Mouse (Mus musculus) liver, embryonic 15.5 days (tissue): ENCODE results near the gene Ldlrad3. TPM values are rescaled to one million over a fixed set of nuclear protein-coding genes. Genes with fewer than 3 reads are reported as not detected.

Experiments
- ATAC-seq: fragments of 200-750 bp; cut with Nextera tagmentation; 2 replicates; pipeline ENCODE4 v1.8.0; 2017; ENCODE audit warnings: moderate number of reproducible peaks, mild to moderate bottlenecking, moderate library complexity; ENCODE audit not compliant: insufficient read depth
- H3K27ac ChIP-seq: fragments of 300-500 bp; sonication (generic); replicated peaks from 2 replicates; pipeline ENCODE4 v1.5.1; 2015; ENCODE audit warnings: mild to moderate bottlenecking, inconsistent platforms
- H3K27me3 ChIP-seq: fragments of 300-500 bp; sonication (generic); 2 replicates; pipeline ENCODE4 v1.6.1; 2015; ENCODE audit warnings: mild to moderate bottlenecking, inconsistent platforms
- H3K36me3 ChIP-seq: fragments of 300-500 bp; sonication (generic); replicated peaks from 2 replicates; pipeline ENCODE4 v1.6.1; 2015; ENCODE audit warnings: moderate library complexity, mild to moderate bottlenecking, inconsistent platforms
- H3K4me1 ChIP-seq: fragments of 300-500 bp; sonication (generic); replicated peaks from 2 replicates; pipeline ENCODE4 v1.6.1; 2015; ENCODE audit warnings: inconsistent platforms
- H3K4me2 ChIP-seq: fragments of 300-500 bp; sonication (generic); 2 replicates; pipeline ENCODE4 v1.6.1; 2015; ENCODE audit warnings: moderate library complexity, mild to moderate bottlenecking, inconsistent platforms
- H3K4me3 ChIP-seq: fragments of 300-500 bp; sonication (generic); replicated peaks from 2 replicates; pipeline ENCODE4 v1.5.1; 2015; ENCODE audit warnings: mild to moderate bottlenecking, inconsistent platforms
- H3K9ac ChIP-seq: fragments of 300-500 bp; sonication (generic); 2 replicates; pipeline ENCODE4 v1.6.1; 2015; ENCODE audit warnings: moderate library complexity, mild to moderate bottlenecking, inconsistent platforms
- H3K9me3 ChIP-seq: fragments of 300-500 bp; sonication (generic); replicated peaks from 2 replicates; pipeline ENCODE4 v1.6.1; 2016; ENCODE audit warnings: inconsistent platforms
- WGBS: fragments of 180-500 bp; shearing (Covaris S2); methylation state at CpG from one replicate; pipeline ENCODE4 v1.1.7; 2015; ENCODE audit warnings: mixed read lengths; ENCODE audit not compliant: insufficient replicate concordance; 5-methylcytosine and 5-hydroxymethylcytosine counted together
- polyA plus RNA-seq: library from polyadenylated mRNA; unstranded; fragments of >200 nt; fragmentation: Nextera tagmentation; extraction: Ambion mirVana; gene quantifications from 2 replicates; pipeline ENCODE4 v1.2.1, GENCODE M21; 2015

The Ldlrad3 gene
- polyA plus RNA-seq, 1 experiment from 2014 or later, result 4.8 TPM

DNA sequence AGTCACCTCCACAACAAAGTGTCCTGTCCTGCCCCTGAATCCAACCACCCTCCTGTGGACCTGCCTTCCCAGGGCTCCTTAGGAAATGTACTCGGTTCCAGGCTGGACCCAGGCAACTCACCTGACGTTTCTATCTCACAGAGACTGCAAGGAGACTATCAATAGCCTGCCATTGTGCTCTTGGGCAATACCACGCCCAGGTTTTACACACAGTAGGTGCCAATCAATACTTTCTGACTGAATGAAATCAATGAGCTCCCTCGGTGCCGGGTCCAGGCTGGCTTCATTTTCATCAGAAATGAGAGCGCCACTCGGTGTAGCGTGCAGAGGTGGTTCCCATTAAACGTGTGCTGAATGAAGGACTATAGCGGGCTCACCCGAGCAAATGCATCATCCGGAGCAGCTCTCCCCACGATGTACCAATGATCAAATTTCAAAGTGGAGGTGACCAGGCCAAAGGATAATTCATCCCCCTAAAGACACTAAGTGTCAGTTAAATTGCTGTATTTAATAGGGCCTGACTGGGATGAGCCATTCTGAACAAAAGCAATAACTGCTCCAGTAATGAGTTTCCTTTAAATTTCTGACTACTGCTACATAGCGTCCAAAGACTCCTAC lies 43.4 kb downstream of the Ldlrad3 start:
- H3K4me1 ChIP-seq, result peaks cover 10% of the 10 kb centered on the region
- no peak overlapping the region for H3K4me3 ChIP-seq
- H3K4me2 ChIP-seq, result no peak overlapping the region
- no peaks in the 10 kb centered on the region for H3K36me3 ChIP-seq
- WGBS, result 67% methylated on average over 14 of the region's 14 CpGs
- H3K27ac ChIP-seq, result no peak overlapping the region
- no peak overlapping the region for H3K9ac ChIP-seq
- no peak for ATAC-seq
- no peaks in the 10 kb centered on the region for H3K9me3 ChIP-seq
- no peaks in the 10 kb centered on the region for H3K27me3 ChIP-seq

DNA sequence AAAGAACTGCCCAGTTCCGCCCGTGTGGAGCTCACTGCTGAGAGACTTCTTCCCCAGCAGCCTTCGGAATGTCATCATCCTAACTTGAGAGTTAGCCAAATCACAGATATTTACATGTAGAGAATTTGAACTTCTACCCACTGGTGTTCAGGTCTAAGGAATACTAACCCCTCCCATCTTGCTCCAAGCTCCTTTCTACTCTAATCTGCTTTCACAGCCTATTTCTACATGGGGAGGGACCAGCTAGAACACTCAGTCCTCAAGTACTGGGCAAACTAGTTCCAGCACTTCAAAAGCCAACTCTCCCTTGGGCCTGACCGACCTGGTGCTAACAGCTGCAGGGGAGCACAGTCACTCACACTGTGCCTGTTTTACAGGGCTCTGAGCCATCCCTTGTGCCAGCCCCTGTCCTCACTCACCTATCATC lies 44.0 kb downstream of the Ldlrad3 start:
- Histone ChIP-seq H3K36me3 (no peaks in the 10 kb centered on the region), H3K4me1 (peaks cover 10% of the 10 kb centered on the region), H3K27me3 (no peaks in the 10 kb centered on the region), H3K27ac (no peak overlapping the region), H3K9me3 (no peaks in the 10 kb centered on the region), H3K4me3 (no peak overlapping the region), H3K4me2 (no peak overlapping the region), H3K9ac (no peak overlapping the region)
- WGBS, result 52% methylated on average over 4 of the region's 4 CpGs
- ATAC-seq, result no peak

DNA sequence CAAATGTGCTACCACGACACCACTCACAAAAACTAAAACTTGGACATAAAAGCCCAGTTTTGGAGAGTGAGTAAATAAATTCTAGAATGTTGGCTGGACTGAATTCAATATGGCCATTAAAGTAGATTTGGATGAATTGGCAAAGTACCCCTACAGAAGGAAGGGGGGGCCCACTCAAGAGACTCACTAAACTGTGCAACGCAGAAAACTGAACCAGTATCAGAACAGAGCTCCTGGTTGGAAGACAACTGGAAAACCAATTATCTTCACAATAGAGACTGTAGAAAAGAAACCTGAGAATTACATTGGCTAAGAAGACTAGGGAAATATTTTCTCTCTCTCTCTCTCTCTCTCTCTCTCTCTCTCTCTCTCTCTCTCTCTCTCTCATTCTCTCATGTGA lies 45.0 kb downstream of the Ldlrad3 start:
- no peak overlapping the region for H3K27ac ChIP-seq

DNA sequence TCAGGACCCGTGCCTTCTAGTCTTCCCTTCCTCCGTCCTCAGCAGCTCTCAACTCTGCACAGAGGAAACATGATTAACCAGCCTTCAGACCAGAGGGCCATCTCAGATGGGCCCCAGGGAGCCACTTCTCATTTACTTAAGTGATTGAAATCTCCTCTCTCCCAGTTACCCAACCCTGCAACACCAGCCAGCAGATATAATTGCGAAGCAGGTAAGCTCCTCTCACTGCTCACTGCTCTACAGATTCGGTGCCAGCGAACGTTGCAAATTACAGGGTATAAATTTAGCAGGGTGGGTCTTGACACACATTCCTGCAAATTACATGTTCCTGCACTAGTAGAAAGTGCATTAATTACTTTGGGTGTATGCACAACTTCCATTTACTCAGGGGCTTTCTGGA lies 48.3 kb downstream of the Ldlrad3 start:
- no peak overlapping the region for H3K4me2 ChIP-seq
- H3K9me3 ChIP-seq, result no peaks in the 10 kb centered on the region
- 46% methylated on average over 6 of the region's 6 CpGs for WGBS
- H3K9ac ChIP-seq, result no peak overlapping the region
- H3K4me1 ChIP-seq, result peaks cover 29% of the 10 kb centered on the region
- H3K27me3 ChIP-seq, result no peaks in the 10 kb centered on the region
- no peak for ATAC-seq
- H3K4me3 ChIP-seq, result no peak overlapping the region
- H3K27ac ChIP-seq, result no peak overlapping the region
- H3K36me3 ChIP-seq, result no peaks in the 10 kb centered on the region

More for the DNA sequence above, 45.0 kb downstream of the Ldlrad3 start:
- no peaks in the 10 kb centered on the region for H3K27me3 ChIP-seq
- no peaks in the 10 kb centered on the region for H3K36me3 ChIP-seq
- H3K4me3 ChIP-seq, result no peak overlapping the region
- no peak for ATAC-seq
- H3K4me2 ChIP-seq, result no peak overlapping the region
- H3K9me3 ChIP-seq, result no peaks in the 10 kb centered on the region
- H3K9ac ChIP-seq, result no peak overlapping the region
- WGBS, result 70% methylated on average over 2 of the region's 2 CpGs
- H3K4me1 ChIP-seq, result peaks cover 16% of the 10 kb centered on the region

DNA sequence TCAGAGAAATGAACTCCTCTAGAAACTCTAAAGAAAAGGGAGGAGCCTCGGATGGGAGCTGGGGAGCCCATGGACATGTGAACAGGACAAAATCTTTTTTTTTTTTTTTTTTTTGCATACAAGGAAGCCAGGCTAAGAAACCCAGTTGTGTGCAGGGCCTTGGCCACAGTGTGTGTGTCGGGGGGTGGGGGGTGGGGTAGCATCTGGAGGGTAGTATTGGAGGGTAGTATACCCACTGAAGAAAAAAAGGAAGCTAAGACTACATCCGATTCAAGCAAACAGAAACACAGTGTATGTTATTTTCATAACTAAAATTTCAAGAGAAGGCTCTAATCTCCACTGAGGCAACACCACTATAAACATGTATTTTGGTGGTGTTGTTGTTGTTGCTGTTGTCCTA lies 50.0 kb downstream of the Ldlrad3 start:
- WGBS, result 33% methylated on average over 3 of the region's 3 CpGs
- no peaks in the 10 kb centered on the region for H3K36me3 ChIP-seq
- H3K9ac ChIP-seq, result no peak overlapping the region
- peaks cover 36% of the 10 kb centered on the region for H3K4me1 ChIP-seq
- no peak for ATAC-seq
- H3K27me3 ChIP-seq, result no peaks in the 10 kb centered on the region
- no peaks in the 10 kb centered on the region for H3K9me3 ChIP-seq
- no peak overlapping the region for H3K27ac ChIP-seq
- H3K4me2 ChIP-seq, result no peak overlapping the region
- no peak overlapping the region for H3K4me3 ChIP-seq

DNA sequence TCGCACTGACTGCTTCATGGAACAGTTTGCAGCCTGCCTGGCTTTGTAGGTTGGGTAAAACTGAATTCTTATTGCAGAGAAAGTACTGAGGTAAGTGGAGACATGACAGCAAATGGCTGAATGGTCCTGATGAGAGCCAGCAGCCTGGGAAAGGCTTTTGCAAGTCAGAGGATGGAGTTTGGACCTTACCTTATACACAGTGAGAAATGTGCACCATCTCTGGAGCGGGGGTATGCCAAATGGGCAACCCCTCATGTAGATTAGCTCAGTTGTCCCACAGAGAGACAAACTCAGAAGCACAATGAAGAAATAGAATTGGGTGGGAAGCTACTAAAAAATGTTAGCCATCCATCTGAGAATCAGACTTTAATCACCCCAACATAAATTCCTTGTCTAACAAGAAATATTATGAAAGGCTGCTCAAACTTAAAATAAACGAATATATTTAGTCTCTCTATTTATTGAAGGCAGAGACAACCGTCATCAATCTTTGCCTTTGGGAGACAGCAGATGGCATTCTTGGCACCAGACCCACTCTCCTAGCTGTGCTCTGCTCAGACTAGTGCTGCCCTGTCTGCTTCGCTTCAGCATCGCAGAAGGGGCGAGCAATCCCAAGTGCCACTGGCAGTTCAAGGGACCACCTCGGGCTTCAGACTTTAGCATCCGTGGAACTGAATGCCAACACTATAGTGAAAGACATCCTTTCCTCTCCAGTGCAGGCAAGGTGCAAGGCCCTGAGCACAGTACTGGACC lies 51.5 kb downstream of the Ldlrad3 start:
- Histone ChIP-seq H3K36me3 (no peaks in the 10 kb centered on the region), H3K9ac (no peak overlapping the region), H3K27ac (no peak overlapping the region), H3K9me3 (no peaks in the 10 kb centered on the region), H3K4me1 (peaks cover 45% of the 10 kb centered on the region), H3K4me3 (no peak overlapping the region), H3K27me3 (no peaks in the 10 kb centered on the region), H3K4me2 (no peak overlapping the region)
- WGBS, result 68% methylated on average over 9 of the region's 9 CpGs
- ATAC-seq, result no peak

DNA sequence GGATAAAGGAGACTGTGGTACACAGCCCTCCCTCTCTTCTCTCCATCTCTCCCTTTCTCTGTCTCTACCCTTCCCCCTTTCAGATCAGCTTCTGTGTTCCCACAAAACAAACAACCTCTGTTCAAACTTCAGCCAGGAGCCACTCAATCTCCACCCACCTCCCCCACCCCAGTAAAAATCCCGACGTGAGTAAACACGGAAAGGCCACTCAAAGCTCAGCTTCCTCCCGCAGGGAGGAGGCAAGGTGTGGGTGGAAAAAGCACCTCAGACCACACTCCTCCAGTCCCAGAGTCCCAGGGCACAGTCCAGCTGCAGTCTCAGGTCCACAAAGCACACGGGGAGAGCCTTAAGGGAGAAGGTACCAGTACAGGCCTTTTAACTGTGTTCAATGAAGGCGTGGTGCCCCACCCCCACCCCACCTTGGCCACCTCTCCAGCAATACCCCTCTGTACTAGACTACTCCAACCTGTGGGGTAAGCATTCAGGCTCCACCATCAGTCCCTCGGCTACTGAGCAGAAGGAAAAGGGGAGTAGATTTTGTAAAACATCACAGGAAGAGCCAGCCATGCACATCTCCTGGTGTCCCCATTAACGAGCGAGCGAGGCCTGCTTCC lies 53.1 kb downstream of the Ldlrad3 start:
- 39% methylated on average over 10 of the region's 10 CpGs for WGBS
- Histone ChIP-seq H3K4me2 (no peak overlapping the region; the same call in 1 of the 2 replicates), H3K27ac (peak overlapping the region; percentile 65), H3K9ac (no peak overlapping the region), H3K36me3 (no peaks in the 10 kb centered on the region), H3K9me3 (no peaks in the 10 kb centered on the region), H3K27me3 (no peaks in the 10 kb centered on the region), H3K4me3 (no peak overlapping the region), H3K4me1 (peaks cover 44% of the 10 kb centered on the region)
- peak; percentile 80 for ATAC-seq

DNA sequence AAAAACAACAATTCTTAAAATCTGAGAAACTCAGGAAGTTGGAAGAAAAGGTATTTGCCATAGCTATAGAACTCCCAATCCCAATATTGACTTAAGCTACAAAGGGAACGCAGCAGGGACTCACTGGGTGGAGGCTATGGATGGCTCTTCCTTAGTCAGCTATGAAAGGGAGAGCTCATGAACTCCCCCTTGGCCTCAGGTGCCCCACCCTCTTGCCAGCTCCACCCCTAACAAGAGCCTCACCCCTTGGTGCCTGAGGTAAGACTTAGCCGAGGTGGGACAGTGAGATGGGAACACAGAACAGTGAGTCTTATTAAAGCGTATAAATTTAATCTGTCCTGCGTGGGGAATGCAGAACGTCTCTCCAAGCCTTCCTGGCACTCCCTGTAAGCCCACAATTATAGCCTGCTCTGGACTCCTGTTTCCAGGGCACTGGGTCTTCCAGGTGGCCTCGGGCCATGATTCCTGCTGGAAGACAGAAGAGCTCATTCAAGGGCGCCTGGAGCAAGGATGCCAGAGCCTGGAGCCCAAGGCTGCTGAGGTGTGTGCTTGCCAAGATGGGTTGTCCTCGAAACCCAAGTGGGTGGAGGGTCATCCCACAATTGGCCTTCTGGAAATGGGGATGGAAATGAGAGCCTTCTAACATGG lies 55.9 kb downstream of the Ldlrad3 start:
- no peak overlapping the region for H3K4me3 ChIP-seq
- ATAC-seq, result no peak
- peaks cover 36% of the 10 kb centered on the region for H3K4me1 ChIP-seq
- no peaks in the 10 kb centered on the region for H3K36me3 ChIP-seq
- H3K4me2 ChIP-seq, result no peak overlapping the region
- H3K9ac ChIP-seq, result no peak overlapping the region
- no peaks in the 10 kb centered on the region for H3K9me3 ChIP-seq
- H3K27me3 ChIP-seq, result no peaks in the 10 kb centered on the region
- 60% methylated on average over 8 of the region's 8 CpGs for WGBS
- H3K27ac ChIP-seq, result no peak overlapping the region

DNA sequence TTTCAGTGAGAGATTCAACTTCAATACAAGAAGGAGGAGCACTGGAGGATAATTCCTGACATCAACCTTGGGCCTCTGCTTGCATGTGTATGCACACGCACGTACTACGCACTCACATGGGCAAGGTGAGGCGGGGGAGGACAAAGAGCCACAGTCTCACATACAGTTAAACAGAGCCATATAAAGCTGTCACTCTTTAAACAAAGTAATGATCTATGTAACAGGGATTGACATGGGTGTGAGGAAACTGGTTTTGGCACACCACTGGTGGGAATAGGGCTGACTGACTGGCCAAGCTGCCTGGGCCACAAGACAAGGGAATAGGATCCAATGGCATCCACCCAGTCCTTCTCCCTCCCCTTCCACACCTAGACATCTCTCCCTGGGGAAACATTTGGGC lies 57.0 kb downstream of the Ldlrad3 start:
- no peak overlapping the region for H3K4me2 ChIP-seq
- 70% methylated on average over 4 of the region's 4 CpGs for WGBS

DNA sequence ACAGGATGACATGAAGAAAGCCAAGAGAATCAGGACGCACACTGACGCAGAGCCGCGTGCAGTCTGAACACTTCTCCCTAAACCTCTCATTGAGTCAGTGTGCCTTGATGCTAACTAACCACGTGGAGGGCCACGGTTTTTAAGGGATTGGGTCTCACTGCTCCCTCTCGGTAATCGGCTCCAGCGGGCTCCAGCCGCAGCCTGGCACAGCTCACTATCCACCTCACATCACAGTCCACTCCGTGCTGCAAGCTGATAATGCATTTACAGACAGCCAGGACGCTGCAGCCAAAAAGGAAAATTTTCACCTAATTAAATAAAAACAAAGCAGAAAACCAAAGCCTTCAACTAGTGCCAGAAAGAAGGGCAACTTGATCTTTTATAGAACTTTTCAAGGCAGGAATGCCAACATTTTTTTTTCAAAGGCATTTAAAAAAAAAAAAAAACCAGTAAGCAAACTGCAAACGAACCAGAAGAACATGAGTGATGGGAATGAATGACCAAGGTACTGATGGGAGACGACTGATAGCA lies 57.6 kb downstream of the Ldlrad3 start:
- H3K9ac ChIP-seq, result no peak overlapping the region
- ATAC-seq, result no peak
- no peak overlapping the region for H3K4me3 ChIP-seq
- no peak overlapping the region for H3K4me2 ChIP-seq
- WGBS, result 71% methylated on average over 14 of the region's 14 CpGs
- H3K36me3 ChIP-seq, result no peaks in the 10 kb centered on the region
- peaks cover 31% of the 10 kb centered on the region for H3K4me1 ChIP-seq
- H3K27me3 ChIP-seq, result no peaks in the 10 kb centered on the region
- H3K27ac ChIP-seq, result no peak overlapping the region
- H3K9me3 ChIP-seq, result no peaks in the 10 kb centered on the region

More for the DNA sequence above, 57.0 kb downstream of the Ldlrad3 start:
- no peak for ATAC-seq
- Histone ChIP-seq H3K4me3 (no peak overlapping the region), H3K4me1 (peaks cover 32% of the 10 kb centered on the region), H3K27me3 (no peaks in the 10 kb centered on the region), H3K27ac (no peak overlapping the region), H3K36me3 (no peaks in the 10 kb centered on the region), H3K9me3 (no peaks in the 10 kb centered on the region), H3K9ac (no peak overlapping the region)
